ENCODE assay signal across 32 mouse cellular contexts in genomic region chr13:53753049-53753448, GRCm38 (mm10).
"Had no signal": no experiment of that assay in that cellular context is flagged by ENCODE, and none has a peak within 500 bp of the region (broad histone marks: within the 10 kb centered on the region; RNA-seq: fewer than 3 reads in every experiment).

No protein-coding gene starts in this region.

- DNase-seq: left cerebral cortex, postnatal 4 days; liver; liver, embryonic 13.5 days; liver, postnatal 0 days; lung, adult 18-20 months; lung, adult 2 months; lung, embryonic 14.5 days; lung, postnatal 10 days; lung, postnatal 14 days; lung, postnatal 36 days; lung, postnatal 4 days; midbrain, embryonic 14.5 days had no signal

- H3K27ac ChIP-seq: limb, embryonic 10.5 days; limb, embryonic 12.5 days; limb, embryonic 13.5 days; limb, embryonic 15.5 days; liver, embryonic 12.5 days; liver, embryonic 13.5 days; liver, embryonic 14.5 days; liver, embryonic 15.5 days; lung, embryonic 15.5 days; macrophage; midbrain, embryonic 10.5 days; midbrain, embryonic 12.5 days; midbrain, embryonic 13.5 days; midbrain, embryonic 15.5 days; neural tube, embryonic 12.5 days had no signal

- H3K27me3 ChIP-seq: liver, embryonic 12.5 days; liver, embryonic 13.5 days; liver, embryonic 15.5 days; midbrain, embryonic 12.5 days; neural tube, embryonic 12.5 days had no signal

- H3K4me1 ChIP-seq: liver, embryonic 12.5 days; liver, embryonic 13.5 days; liver, embryonic 15.5 days; lung, embryonic 15.5 days; megakaryocyte, embryonic 14.5 days had no signal

- H3K9ac ChIP-seq: limb, embryonic 12.5 days; limb, embryonic 13.5 days; limb, embryonic 15.5 days; liver, embryonic 12.5 days; liver, embryonic 13.5 days; liver, embryonic 14.5 days; liver, embryonic 15.5 days; liver, postnatal 0 days; lung, embryonic 14.5 days; lung, embryonic 15.5 days; midbrain, embryonic 12.5 days; midbrain, embryonic 13.5 days; midbrain, embryonic 15.5 days; neural tube, embryonic 12.5 days had no signal

- H3K4me3 ChIP-seq: limb, embryonic 10.5 days; limb, embryonic 12.5 days; limb, embryonic 13.5 days; limb, embryonic 15.5 days; liver, embryonic 12.5 days; liver, embryonic 13.5 days; liver, embryonic 15.5 days; lung, embryonic 15.5 days; megakaryocyte, embryonic 14.5 days; midbrain, embryonic 10.5 days; midbrain, embryonic 12.5 days; midbrain, embryonic 13.5 days; midbrain, embryonic 15.5 days; myocyte; neural tube, embryonic 12.5 days had no signal

- H3K9me3 ChIP-seq: limb, embryonic 10.5 days; limb, embryonic 12.5 days; limb, embryonic 13.5 days; limb, embryonic 15.5 days; liver, embryonic 12.5 days; liver, embryonic 13.5 days; liver, embryonic 15.5 days; lung, embryonic 15.5 days; megakaryocyte, embryonic 14.5 days; midbrain, embryonic 10.5 days; midbrain, embryonic 12.5 days; midbrain, embryonic 13.5 days; midbrain, embryonic 15.5 days; neural tube, embryonic 12.5 days had no signal

- H3K4me2 ChIP-seq: limb, embryonic 12.5 days; limb, embryonic 13.5 days; limb, embryonic 15.5 days; liver, embryonic 11.5 days; liver, embryonic 12.5 days; liver, embryonic 13.5 days; liver, embryonic 15.5 days; lung, embryonic 14.5 days; lung, embryonic 15.5 days; midbrain, embryonic 11.5 days; midbrain, embryonic 12.5 days; midbrain, embryonic 13.5 days; midbrain, embryonic 15.5 days; neural tube, embryonic 12.5 days had no signal

- ATAC-seq: liver, embryonic 12.5 days; liver, postnatal 0 days; lung, postnatal 0 days; midbrain, embryonic 13.5 days; midbrain, embryonic 15.5 days; midbrain, embryonic 16.5 days had no signal

- H3K36me3 ChIP-seq: limb, embryonic 10.5 days; limb, embryonic 12.5 days; limb, embryonic 13.5 days; limb, embryonic 15.5 days; liver, embryonic 12.5 days; liver, embryonic 13.5 days; liver, embryonic 15.5 days; lung, embryonic 15.5 days; midbrain, embryonic 10.5 days; midbrain, embryonic 12.5 days; midbrain, embryonic 13.5 days; midbrain, embryonic 15.5 days; neural tube, embryonic 12.5 days had no signal
